In the genomic region with DNA sequence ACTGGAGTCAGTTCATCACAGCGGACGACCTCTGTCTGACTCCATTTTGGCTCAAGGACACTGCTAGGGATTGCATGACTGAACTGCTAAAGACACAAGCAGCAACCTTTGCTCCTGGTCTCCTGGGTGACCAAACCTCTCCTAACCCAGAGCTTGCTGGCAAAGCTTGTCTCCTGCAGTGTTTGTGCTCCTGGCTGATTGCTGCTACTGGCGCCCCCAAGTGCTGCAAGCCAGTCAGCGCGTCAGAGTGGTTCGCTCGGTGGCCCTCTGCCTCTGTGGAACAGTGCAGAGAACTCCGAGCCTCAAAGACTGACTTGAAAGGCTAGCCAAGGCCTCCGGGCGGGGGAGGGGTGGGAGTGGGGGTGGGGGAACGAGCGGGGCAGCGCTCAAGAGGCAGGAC, we compare ENCODE assay signal across 7 mouse cellular contexts. TPM values are rescaled to one million over a fixed set of nuclear protein-coding genes. Genes with fewer than 3 reads are reported as not detected.
A peak's percentile ranks its signal among the peaks of the same experiment; 100 is the strongest.
DNase-seq lines count a peak whose midpoint lies in the region; ATAC-seq lines count a peak whose summit lies in the region.

No protein-coding gene starts in this region.

- DNase-seq in adrenal gland, postnatal 25 days, result peak; percentile 63
- DNase-seq in embryonic facial prominence, embryonic 10.5 days (ENCODE audit: low spot score), result peak; percentile 85
- DNase-seq in midbrain, embryonic 11.5 days (ENCODE audit: low spot score, missing footprints), result peak; percentile 96
- peak; percentile 64 for DNase-seq in testis, postnatal 10 days (ENCODE audit: low spot score)

- H3K27ac ChIP-seq in embryonic facial prominence, embryonic 10.5 days (replicated peaks), result peak overlapping the region; percentile 76
- H3K27ac ChIP-seq in heart, embryonic 11.5 days (ENCODE audit: low read depth, low read length), result no peak overlapping the region
- H3K27ac ChIP-seq in kidney, embryonic 15.5 days, result no peak overlapping the region
- peak overlapping the region; percentile 85 for H3K27ac ChIP-seq in limb, embryonic 12.5 days
- no peak overlapping the region for H3K27ac ChIP-seq in midbrain, embryonic 11.5 days (ENCODE audit: low read depth, low read length)

- H3K9me3 ChIP-seq in embryonic facial prominence, embryonic 10.5 days, result no peaks in the 10 kb centered on the region
- H3K9me3 ChIP-seq in heart, embryonic 11.5 days (replicated peaks; ENCODE audit: control insufficient read depth, low read length), result no peaks in the 10 kb centered on the region
- no peaks in the 10 kb centered on the region for H3K9me3 ChIP-seq in kidney, embryonic 15.5 days (replicated peaks)
- no peaks in the 10 kb centered on the region for H3K9me3 ChIP-seq in limb, embryonic 12.5 days
- H3K9me3 ChIP-seq in midbrain, embryonic 11.5 days (ENCODE audit: control insufficient read depth, low read length), result no peaks in the 10 kb centered on the region

- peak overlapping the region; percentile 96 for H3K4me2 ChIP-seq in heart, embryonic 11.5 days
- peak overlapping the region; percentile 79 for H3K4me2 ChIP-seq in kidney, embryonic 15.5 days
- H3K4me2 ChIP-seq in limb, embryonic 12.5 days, result peak overlapping the region; percentile 97
- peak overlapping the region; percentile 64 for H3K4me2 ChIP-seq in midbrain, embryonic 11.5 days

- ATAC-seq in heart, embryonic 11.5 days (replicated peaks; ENCODE audit: insufficient number of reproducible peaks, low FRiP score, low TSS enrichment), result peak; percentile 74
- peak; percentile 89 for ATAC-seq in kidney, embryonic 15.5 days (replicated peaks; ENCODE audit: low FRiP score)
- ATAC-seq in limb, embryonic 12.5 days (ENCODE audit: insufficient number of reproducible peaks, insufficient read depth, low FRiP score, low TSS enrichment, low read depth), result peak; percentile 63; the same call in 1 of the 2 replicates
- peak; percentile 76 for ATAC-seq in midbrain, embryonic 11.5 days (ENCODE audit: low FRiP score)

- H3K27me3 ChIP-seq in embryonic facial prominence, embryonic 10.5 days (replicated peaks; ENCODE audit: low read depth, poor library complexity, severe bottlenecking), result peaks cover 41% of the 10 kb centered on the region
- peaks cover 10% of the 10 kb centered on the region for H3K27me3 ChIP-seq in heart, embryonic 11.5 days (ENCODE audit: control insufficient read depth, insufficient read depth, low read length)
- peaks cover 22% of the 10 kb centered on the region for H3K27me3 ChIP-seq in kidney, embryonic 15.5 days
- peaks cover 13% of the 10 kb centered on the region for H3K27me3 ChIP-seq in limb, embryonic 12.5 days
- peaks cover 17% of the 10 kb centered on the region for H3K27me3 ChIP-seq in midbrain, embryonic 11.5 days (ENCODE audit: control insufficient read depth, insufficient read depth, low read length)

- H3K36me3 ChIP-seq in embryonic facial prominence, embryonic 10.5 days (replicated peaks), result no peaks in the 10 kb centered on the region
- no peaks in the 10 kb centered on the region for H3K36me3 ChIP-seq in heart, embryonic 11.5 days (ENCODE audit: control insufficient read depth, insufficient read depth, low read length)
- no peaks in the 10 kb centered on the region for H3K36me3 ChIP-seq in kidney, embryonic 15.5 days
- no peaks in the 10 kb centered on the region for H3K36me3 ChIP-seq in limb, embryonic 12.5 days
- no peaks in the 10 kb centered on the region for H3K36me3 ChIP-seq in midbrain, embryonic 11.5 days (ENCODE audit: control insufficient read depth, insufficient read depth, low read length)

- H3K4me1 ChIP-seq in embryonic facial prominence, embryonic 10.5 days, result peaks cover 39% of the 10 kb centered on the region
- H3K4me1 ChIP-seq in heart, embryonic 11.5 days (ENCODE audit: control insufficient read depth, insufficient read depth, low read length), result peaks cover 9% of the 10 kb centered on the region; the same call in 1 of the 2 replicates
- H3K4me1 ChIP-seq in kidney, embryonic 15.5 days, result peaks cover 38% of the 10 kb centered on the region
- peaks cover 27% of the 10 kb centered on the region; the same call in 1 of the 2 replicates for H3K4me1 ChIP-seq in limb, embryonic 12.5 days (replicated peaks)
- peaks cover 17% of the 10 kb centered on the region for H3K4me1 ChIP-seq in midbrain, embryonic 11.5 days (ENCODE audit: control insufficient read depth, insufficient read depth, low read length)

- H3K4me3 ChIP-seq in embryonic facial prominence, embryonic 10.5 days, result peak overlapping the region; percentile 66
- peak overlapping the region; percentile 45 for H3K4me3 ChIP-seq in heart, embryonic 11.5 days (ENCODE audit: low read depth, low read length)
- peak overlapping the region; percentile 53 for H3K4me3 ChIP-seq in kidney, embryonic 15.5 days (replicated peaks)
- peak overlapping the region; percentile 59 for H3K4me3 ChIP-seq in limb, embryonic 12.5 days (replicated peaks)
- peak overlapping the region; percentile 51 for H3K4me3 ChIP-seq in midbrain, embryonic 11.5 days (ENCODE audit: low read depth, low read length)

- 3% methylated on average over 13 of the region's 13 CpGs for WGBS in embryonic facial prominence, embryonic 10.5 days
- WGBS in heart, embryonic 11.5 days (ENCODE audit: insufficient replicate concordance), result 6% methylated on average over 13 of the region's 13 CpGs
- 8% methylated on average over 13 of the region's 13 CpGs for WGBS in kidney, embryonic 15.5 days
- WGBS in limb, embryonic 12.5 days, result 6% methylated on average over 11 of the region's 13 CpGs
- 3% methylated on average over 13 of the region's 13 CpGs for WGBS in midbrain, embryonic 11.5 days

- no peak overlapping the region for H3K9ac ChIP-seq in heart, embryonic 11.5 days (ENCODE audit: low read depth, low read length)
- H3K9ac ChIP-seq in kidney, embryonic 15.5 days, result no peak overlapping the region
- H3K9ac ChIP-seq in limb, embryonic 12.5 days (replicated peaks), result peak overlapping the region; percentile 70
- peak overlapping the region; percentile 6; the same call in 1 of the 2 replicates for H3K9ac ChIP-seq in midbrain, embryonic 11.5 days (ENCODE audit: low read length)

RNA-seq across cellular contexts. Expression of a gene that starts 1.1 kb away (rescaled TPM):
- total RNA-seq in adrenal gland, postnatal 25 days (2021), result 1.7 and 2.3 TPM in 2 replicates
- polyA plus RNA-seq in embryonic facial prominence, embryonic 10.5 days (2016; fragmentation: Nextera tagmentation; extraction: Ambion mirVana), result 5.7 and 12.1 TPM in 2 replicates
- polyA plus RNA-seq in heart, embryonic 11.5 days (2014; fragmentation: Nextera tagmentation; extraction: Ambion mirVana), result 2.6 and 3.0 TPM in 2 replicates
- polyA plus RNA-seq in kidney, embryonic 15.5 days (2015; fragmentation: Nextera tagmentation; extraction: Ambion mirVana), result 12.0 and 14.4 TPM in 2 replicates
- polyA plus RNA-seq in limb, embryonic 12.5 days (2016; fragmentation: Nextera tagmentation; extraction: Ambion mirVana), result 30.4 and 33.4 TPM in 2 replicates
- polyA plus RNA-seq in midbrain, embryonic 11.5 days (2014; fragmentation: Nextera tagmentation; extraction: Ambion mirVana), result 19.6 and 23.7 TPM in 2 replicates

Comparison
In these comparisons a context has a peak if more than half of its experiments do, and no peak if none do; other contexts are left out.
1. H3K27ac ChIP-seq: peak in embryonic facial prominence, embryonic 10.5 days (single experiment) and limb, embryonic 12.5 days (single experiment); none in heart, embryonic 11.5 days (single experiment), kidney, embryonic 15.5 days (single experiment) and midbrain, embryonic 11.5 days (single experiment).
2. H3K9ac ChIP-seq: peak in limb, embryonic 12.5 days (single experiment) and midbrain, embryonic 11.5 days (single experiment); none in heart, embryonic 11.5 days (single experiment) and kidney, embryonic 15.5 days (single experiment).
3. Peak in every context shown above with its lines, with median percentiles within 50 percentile points of each other: DNase-seq, H3K4me3 ChIP-seq, ATAC-seq and H3K4me2 ChIP-seq.